Mouse (Mus musculus) adrenal gland, adult (tissue): ENCODE results near the gene Swap70.
"Not testable (repeated sequence)": the region's sequence is repeated elsewhere in the genome, so short reads cannot be mapped to it uniquely, and the experiment has no call there.

Source experiments
- DNase-seq, 2 experiments: peaks; one replicate each; pipeline ENCODE4 v3.0.0; 2022 to 2023; ENCODE audit warnings: low spot score in 1 of 2; ENCODE audit not compliant: inconsistent age in 2 of 2

Swap70 gene

GRCm38 (mm10) chr7:110221586-110222481 is at the start of gene Swap70:
Swap70 (plus strand) TSS chr7:110221711.
- peak; percentile 90 to 96 for DNase-seq

GRCm38 (mm10) chr7:110179208-110179607 is 42.3 kb upstream of the Swap70 start:
- DNase-seq = no peak

- DNase-seq = no peak
These were observed 40.9 kb upstream of the Swap70 start for GRCm38 (mm10) chr7:110180613-110181012.

GRCm38 (mm10) chr7:110181446-110181845 is 40.1 kb upstream of the Swap70 start:
- no peak for DNase-seq

GRCm38 (mm10) chr7:110184608-110185007 is 36.9 kb upstream of the Swap70 start:
- no peak for DNase-seq

- DNase-seq = peak in 1 of 2 experiments; percentile 65
These were observed 31.6 kb upstream of the Swap70 start for GRCm38 (mm10) chr7:110189951-110190350.

- peak in 1 of 2 experiments; percentile 72 for DNase-seq
These were observed 28.3 kb upstream of the Swap70 start for GRCm38 (mm10) chr7:110193186-110193585.

- peak; percentile 28 to 71 for DNase-seq
These were observed 24.3 kb upstream of the Swap70 start for GRCm38 (mm10) chr7:110197176-110197575.

GRCm38 (mm10) chr7:110201933-110202332 is 19.6 kb upstream of the Swap70 start:
- DNase-seq = no peak

GRCm38 (mm10) chr7:110204208-110204607 is 17.3 kb upstream of the Swap70 start:
- DNase-seq = no peak

GRCm38 (mm10) chr7:110208341-110208740 is 13.2 kb upstream of the Swap70 start:
- no peak for DNase-seq

GRCm38 (mm10) chr7:110209422-110209821 is 12.1 kb upstream of the Swap70 start:
- peak in 1 of 2 experiments; percentile 46 for DNase-seq

- DNase-seq = no peak
These were observed 10.5 kb upstream of the Swap70 start for GRCm38 (mm10) chr7:110211025-110211424.

GRCm38 (mm10) chr7:110214882-110215281 is 6.6 kb upstream of the Swap70 start:
- peak in 1 of 2 experiments; percentile 33 for DNase-seq

GRCm38 (mm10) chr7:110221051-110221585 is 393 bp upstream of the Swap70 start:
- no peak for DNase-seq

GRCm38 (mm10) chr7:110222583-110223182 is 1.2 kb downstream of the Swap70 start:
- no peak for DNase-seq

GRCm38 (mm10) chr7:110223727-110224510 is 2.4 kb downstream of the Swap70 start:
- peak in 1 of 2 experiments; percentile 51 for DNase-seq

- no peak for DNase-seq
These were observed 5.0 kb downstream of the Swap70 start for GRCm38 (mm10) chr7:110226484-110226883.

GRCm38 (mm10) chr7:110229967-110230366 is 8.5 kb downstream of the Swap70 start:
- no peak for DNase-seq

GRCm38 (mm10) chr7:110231127-110231526 is 9.6 kb downstream of the Swap70 start:
- DNase-seq = not testable (repeated sequence)

- DNase-seq = no peak
These were observed 14.6 kb downstream of the Swap70 start for GRCm38 (mm10) chr7:110236085-110236484.
